Mouse (Mus musculus) naive thymus-derived CD4-positive, alpha-beta T cell, adult 2 months (primary cell): ENCODE measurements around the gene Kifc5b.
"Not testable (repeated sequence)": the region's sequence is repeated elsewhere in the genome, so short reads cannot be mapped to it uniquely, and the experiment has no call there.

Source experiments
- DNase-seq: peaks from one replicate; pipeline ENCODE4 v3.0.0-alpha.2; 2011; ENCODE audit warnings: low read depth

The Kifc5b gene

GRCm38 (mm10) chr17:26916711-26917482 lies at the start of gene Kifc5b:
Gene Kifc5b (plus strand): TSS chr17:26917091.
- peak; percentile 100 for DNase-seq

- no peak for DNase-seq
Measured at GRCm38 (mm10) chr17:26868756-26869155, 48.1 kb upstream of the Kifc5b start.

GRCm38 (mm10) chr17:26872870-26873269 lies 44.0 kb upstream of the Kifc5b start:
- DNase-seq: no peak

- DNase-seq: no peak
Measured at GRCm38 (mm10) chr17:26873502-26873901, 43.4 kb upstream of the Kifc5b start.

- DNase-seq: no peak
Measured at GRCm38 (mm10) chr17:26874542-26874941, 42.3 kb upstream of the Kifc5b start.

- no peak for DNase-seq
Measured at GRCm38 (mm10) chr17:26877927-26878326, 39.0 kb upstream of the Kifc5b start.

- DNase-seq: no peak
Measured at GRCm38 (mm10) chr17:26879235-26879634, 37.7 kb upstream of the Kifc5b start.

GRCm38 (mm10) chr17:26882706-26883105 lies 34.2 kb upstream of the Kifc5b start:
- DNase-seq: no peak

- DNase-seq: no peak
Measured at GRCm38 (mm10) chr17:26883585-26883984, 33.3 kb upstream of the Kifc5b start.

GRCm38 (mm10) chr17:26884995-26885926 lies 31.6 kb upstream of the Kifc5b start:
- peak; percentile 83 for DNase-seq

- peak; percentile 89 for DNase-seq
Measured at GRCm38 (mm10) chr17:26886047-26886749, 30.7 kb upstream of the Kifc5b start.

GRCm38 (mm10) chr17:26887926-26888325 lies 29.0 kb upstream of the Kifc5b start:
- no peak for DNase-seq

- no peak for DNase-seq
Measured at GRCm38 (mm10) chr17:26892635-26893375, 24.1 kb upstream of the Kifc5b start.

GRCm38 (mm10) chr17:26893492-26893891 lies 23.4 kb upstream of the Kifc5b start:
- DNase-seq: no peak

GRCm38 (mm10) chr17:26894342-26894741 lies 22.5 kb upstream of the Kifc5b start:
- DNase-seq: no peak

- peak; percentile 87 for DNase-seq
Measured at GRCm38 (mm10) chr17:26895578-26895977, 21.3 kb upstream of the Kifc5b start.

GRCm38 (mm10) chr17:26900916-26901315 lies 16.0 kb upstream of the Kifc5b start:
- DNase-seq: no peak

GRCm38 (mm10) chr17:26904320-26904719 lies 12.6 kb upstream of the Kifc5b start:
- no peak for DNase-seq

GRCm38 (mm10) chr17:26907506-26907905 lies 9.4 kb upstream of the Kifc5b start:
- not testable (repeated sequence) for DNase-seq

GRCm38 (mm10) chr17:26915248-26915647 lies 1.6 kb upstream of the Kifc5b start:
- no peak for DNase-seq

GRCm38 (mm10) chr17:26917560-26917959 lies 669 bp downstream of the Kifc5b start:
- DNase-seq: not testable (repeated sequence)

GRCm38 (mm10) chr17:26918343-26918742 lies 1.5 kb downstream of the Kifc5b start:
- DNase-seq: no peak
